ENCODE assay signal across 16 mouse cellular contexts in the genomic region with DNA sequence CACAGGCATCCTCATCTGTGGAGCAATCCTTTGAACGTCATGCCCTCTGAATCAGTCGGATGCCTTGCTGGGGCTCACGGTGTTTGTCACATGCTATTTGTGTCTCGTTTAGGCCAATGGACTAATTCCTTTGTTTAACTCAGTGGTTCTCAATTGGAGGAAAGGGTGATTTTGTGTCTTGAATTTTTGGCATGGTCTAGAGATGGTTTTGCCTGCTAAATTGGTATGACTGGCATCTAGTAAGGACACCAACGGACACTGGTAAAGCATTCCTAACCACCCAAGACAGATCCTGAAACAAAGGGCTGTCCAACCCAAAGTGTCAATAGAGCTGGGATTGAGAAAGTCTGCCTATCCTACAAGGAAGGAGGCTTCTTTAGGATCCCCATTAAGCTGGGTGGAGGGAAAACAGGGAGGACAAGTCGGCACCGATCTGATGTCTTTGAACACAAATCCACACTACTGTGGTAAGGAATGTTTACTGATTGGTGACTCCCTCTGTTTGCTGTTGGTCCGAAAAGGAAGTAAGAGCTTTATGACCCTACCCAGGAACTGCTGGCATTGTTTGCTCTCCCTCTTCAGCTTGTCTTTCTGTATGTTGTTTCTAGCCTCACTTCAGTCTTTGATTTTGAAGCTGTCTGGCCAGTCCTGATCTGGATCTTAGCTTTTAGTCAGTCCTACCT.
"Had no signal": no experiment of that assay in that cellular context is flagged by ENCODE, and none has a peak within 500 bp of the region (broad histone marks: within the 10 kb centered on the region; RNA-seq: fewer than 3 reads in every experiment).

No protein-coding gene starts in this region.

- H3K36me3 ChIP-seq: limb, embryonic 10.5 days; liver, embryonic 15.5 days; midbrain, embryonic 13.5 days; neural tube, embryonic 15.5 days had no signal

- H3K4me1 ChIP-seq: liver, embryonic 15.5 days; midbrain, embryonic 13.5 days; neural tube, embryonic 15.5 days had no signal

- H3K27me3 ChIP-seq: liver, embryonic 15.5 days; midbrain, embryonic 13.5 days; neural tube, embryonic 15.5 days had no signal

- ATAC-seq: midbrain, embryonic 13.5 days had no signal

- DNase-seq: kidney, adult 8-10 months; kidney, postnatal 36 days; lung, adult 2 months; lung, postnatal 10 days; right cerebral cortex, postnatal 4 days; spleen, adult 18-20 months; thymus, adult 2 months; thymus, postnatal 25 days had no signal

- H3K27ac ChIP-seq: hindbrain, embryonic 14.5 days; layer of hippocampus, adult 2 months; limb, embryonic 10.5 days; liver, embryonic 15.5 days; midbrain, embryonic 13.5 days; neural tube, embryonic 15.5 days had no signal

- H3K4me3 ChIP-seq: layer of hippocampus, adult 2 months; limb, embryonic 10.5 days; liver, embryonic 15.5 days; midbrain, embryonic 13.5 days; myocyte; neural tube, embryonic 15.5 days had no signal

- H3K4me2 ChIP-seq: hindbrain, embryonic 14.5 days; liver, embryonic 11.5 days; liver, embryonic 15.5 days; midbrain, embryonic 13.5 days; neural tube, embryonic 15.5 days had no signal

- H3K9ac ChIP-seq: hindbrain, embryonic 14.5 days; liver, embryonic 15.5 days; midbrain, embryonic 13.5 days; neural tube, embryonic 15.5 days had no signal

- H3K9me3 ChIP-seq: limb, embryonic 10.5 days; liver, embryonic 15.5 days; midbrain, embryonic 13.5 days; neural tube, embryonic 15.5 days had no signal
